Mouse (Mus musculus) olfactory bulb, adult 2 months (tissue): ENCODE measurements at regions not wholly inside any gene's neighbourhood (a gene's known extent, or its start where the extent isn't known, plus 50 kb on each side); places are given as distances from the start of the nearest gene placed in this dataset.
"Not testable (repeated sequence)": the region's sequence is repeated elsewhere in the genome, so short reads cannot be mapped to it uniquely, and the experiment has no call there.

Experiments used
- H3K27ac ChIP-seq: fragments of 200-500 bp; 2 replicates; pipeline ENCODE4 v1.5.1; 2012; ENCODE audit warnings: low read depth, low read length; ENCODE audit not compliant: insufficient read depth
- H3K4me1 ChIP-seq: fragments of 200-500 bp; 2 replicates; pipeline ENCODE4 v1.6.1; 2012; ENCODE audit warnings: low read length; ENCODE audit not compliant: control insufficient read depth, insufficient read depth
- H3K4me3 ChIP-seq: fragments of 200-500 bp; 2 replicates; pipeline ENCODE4 v1.5.1; 2012; ENCODE audit warnings: mild to moderate bottlenecking, low read depth, low read length, moderate library complexity; ENCODE audit not compliant: insufficient read depth
- CTCF ChIP-seq: fragments of 200-500 bp; IDR thresholded peaks from 2 replicates; pipeline ENCODE4 v1.5.1; 2012; ENCODE audit warnings: low read depth, mild to moderate bottlenecking, low read length, moderate library complexity; ENCODE audit not compliant: insufficient read depth
- POLR2A ChIP-seq: fragments of 200-500 bp; IDR thresholded peaks from 2 replicates; pipeline ENCODE4 v1.6.1; 2012; ENCODE audit warnings: mild to moderate bottlenecking, low read depth, low read length, moderate library complexity; ENCODE audit not compliant: insufficient read depth
- WGBS: fragments of 180-500 bp; shearing (Covaris S2); methylation state at CpG from one replicate; pipeline ENCODE4 v1.1.7; 2018; 5-methylcytosine and 5-hydroxymethylcytosine counted together

DNA sequence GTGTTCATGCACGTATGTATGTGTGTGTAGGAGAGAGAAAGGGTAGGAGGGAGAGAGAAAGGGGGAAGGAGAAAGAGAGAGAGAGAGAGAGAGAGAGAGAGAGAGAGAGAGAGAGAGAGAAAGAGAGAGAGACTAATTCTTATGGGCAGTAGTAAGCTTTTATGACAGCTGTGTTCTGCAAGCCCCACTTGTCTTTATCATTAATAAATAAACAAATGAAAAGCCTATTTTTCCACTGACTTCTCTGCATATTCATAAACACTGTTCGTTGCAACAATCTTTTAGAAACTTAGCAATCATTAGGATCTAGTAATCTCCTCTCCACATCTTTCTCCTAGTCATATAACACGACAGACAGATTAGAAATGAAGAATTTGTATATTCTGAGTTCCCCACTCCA is 131.2 kb upstream of the Meox2 start:
- Histone ChIP-seq H3K4me1 (no peaks in the 10 kb centered on the region), H3K4me3 (no peak overlapping the region), H3K27ac (no peak overlapping the region)
- TF ChIP-seq POLR2A (no peak), CTCF (no peak)
- 76% methylated on average over 3 of the region's 3 CpGs for WGBS

DNA sequence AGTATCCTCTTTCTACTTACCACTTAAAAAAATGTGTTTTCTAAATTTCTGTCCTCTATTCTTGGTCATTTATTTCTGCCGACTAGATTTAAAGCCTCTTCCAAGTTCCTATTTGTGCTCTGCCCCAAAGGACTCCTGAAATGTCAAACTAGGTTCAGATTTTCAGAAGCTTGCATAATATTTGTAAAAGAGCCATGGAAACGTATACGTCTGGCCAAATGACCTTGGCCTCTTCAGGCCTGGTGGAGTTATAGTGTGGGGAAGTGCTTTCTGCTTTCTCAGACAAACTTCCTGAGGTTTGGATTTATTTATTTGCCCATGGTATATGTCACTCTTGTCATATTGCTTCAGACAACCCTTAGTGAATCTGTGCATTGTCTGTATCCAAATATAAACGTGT is 117.2 kb upstream of the Meox2 start:
- Histone ChIP-seq H3K4me3 (no peak overlapping the region), H3K27ac (no peak overlapping the region), H3K4me1 (no peaks in the 10 kb centered on the region)
- WGBS: 85% methylated on average over 4 of the region's 4 CpGs
- TF ChIP-seq POLR2A (no peak), CTCF (no peak)

- WGBS: 67% methylated on average over 4 of the region's 4 CpGs
- no peaks in the 10 kb centered on the region for H3K4me1 ChIP-seq
- TF ChIP-seq CTCF: no peak
- no peak for TF ChIP-seq POLR2A
- no peak overlapping the region for H3K4me3 ChIP-seq
- H3K27ac ChIP-seq: no peak overlapping the region
Observed at GRCm38 (mm10) chr12:36991970-36992369, 116.4 kb upstream of the Meox2 start.

- Histone ChIP-seq H3K27ac (no peak overlapping the region), H3K4me1 (no peaks in the 10 kb centered on the region), H3K4me3 (no peak overlapping the region)
- TF ChIP-seq CTCF (no peak), POLR2A (no peak)
- WGBS: 74% methylated on average over 3 of the region's 3 CpGs
Observed at GRCm38 (mm10) chr12:37001401-37001800, 106.9 kb upstream of the Meox2 start.

GRCm38 (mm10) chr12:37005262-37005661 is 103.1 kb upstream of the Meox2 start:
- 92% methylated on average over 1 of the region's 1 CpGs for WGBS
- no peaks in the 10 kb centered on the region for H3K4me1 ChIP-seq
- no peak for TF ChIP-seq CTCF
- TF ChIP-seq POLR2A: no peak
- no peak overlapping the region for H3K4me3 ChIP-seq
- no peak overlapping the region for H3K27ac ChIP-seq

- Histone ChIP-seq H3K4me1 (no peaks in the 10 kb centered on the region), H3K4me3 (no peak overlapping the region), H3K27ac (no peak overlapping the region)
- TF ChIP-seq CTCF (no peak), POLR2A (no peak)
- 57% methylated on average over 1 of the region's 1 CpGs for WGBS
Observed at GRCm38 (mm10) chr12:37010306-37010705, 98.0 kb upstream of the Meox2 start.

DNA sequence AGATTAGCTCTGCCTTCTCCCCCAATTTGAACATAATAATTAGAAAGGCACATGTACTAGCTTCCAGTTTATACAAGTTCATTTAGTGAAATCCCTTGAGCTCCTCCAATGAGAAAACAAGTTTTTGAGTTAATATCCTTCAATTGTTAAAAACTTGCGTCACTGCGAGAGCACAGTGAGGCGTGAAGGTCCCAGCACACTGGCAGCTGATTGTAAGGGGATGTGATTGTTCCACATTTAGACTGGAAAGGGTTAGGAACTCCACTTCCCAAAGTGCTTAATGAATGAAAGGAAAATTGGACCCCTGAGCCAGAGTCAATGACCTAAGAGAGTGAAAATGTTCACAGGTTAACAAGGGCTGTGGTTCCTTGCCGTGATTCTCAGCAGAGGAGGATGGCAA is 93.9 kb upstream of the Meox2 start:
- 51% methylated on average over 4 of the region's 4 CpGs for WGBS
- Histone ChIP-seq H3K4me3 (no peak overlapping the region), H3K4me1 (no peaks in the 10 kb centered on the region), H3K27ac (no peak overlapping the region)
- TF ChIP-seq POLR2A: no peak
- TF ChIP-seq CTCF: no peak

GRCm38 (mm10) chr12:37014945-37015344 is 93.4 kb upstream of the Meox2 start:
- H3K4me3 ChIP-seq, H3K4me1 ChIP-seq, H3K27ac ChIP-seq: not testable (repeated sequence)
- 94% methylated on average over 7 of the region's 7 CpGs for WGBS

DNA sequence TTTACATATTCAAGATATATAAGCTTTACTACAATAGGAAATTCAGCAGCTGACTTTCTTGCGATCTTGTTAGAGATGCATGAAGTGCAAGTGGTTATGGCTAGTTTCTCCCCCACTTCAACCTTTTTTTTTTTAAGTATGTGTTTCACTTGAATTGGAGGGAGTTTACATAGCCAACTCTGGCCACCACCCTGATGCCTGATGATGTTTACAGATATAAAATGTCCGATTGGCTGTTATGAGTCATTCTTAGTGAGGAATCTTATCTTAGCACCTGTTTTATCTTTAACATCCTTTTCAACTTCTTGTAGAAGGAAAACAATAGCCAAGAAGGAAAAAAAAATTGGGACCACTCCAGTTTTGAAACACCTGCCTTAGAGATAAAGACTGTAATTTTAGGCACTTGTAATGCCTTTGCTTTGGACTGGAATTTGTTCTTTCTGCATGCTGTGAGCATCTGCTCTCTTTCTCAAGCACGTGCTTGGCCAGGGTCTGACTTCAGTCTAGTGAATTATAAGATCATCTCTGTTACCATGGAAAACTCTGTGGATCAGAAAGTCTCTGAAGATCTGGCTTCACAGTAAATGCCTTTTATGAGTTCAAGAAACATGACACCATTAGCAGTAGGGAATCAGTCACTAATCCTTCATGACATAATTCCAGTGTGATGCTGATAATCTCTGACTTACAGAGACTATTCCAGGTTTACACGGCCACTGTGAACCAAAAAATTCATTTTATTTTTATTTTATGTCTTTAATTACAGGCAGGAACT is 92.7 kb upstream of the Meox2 start:
- TF ChIP-seq CTCF (no peak), POLR2A (no peak)
- Histone ChIP-seq H3K4me3 (no peak overlapping the region), H3K4me1 (no peaks in the 10 kb centered on the region), H3K27ac (no peak overlapping the region)
- 39% methylated on average over 4 of the region's 4 CpGs for WGBS

- no peak overlapping the region for H3K27ac ChIP-seq
- TF ChIP-seq POLR2A: no peak
- TF ChIP-seq CTCF: no peak
- WGBS: 71% methylated on average over 3 of the region's 3 CpGs
- H3K4me3 ChIP-seq: no peak overlapping the region
- H3K4me1 ChIP-seq: no peaks in the 10 kb centered on the region
Observed at GRCm38 (mm10) chr12:37047191-37047590, 61.1 kb upstream of the Meox2 start.
